Mouse (Mus musculus) left cerebral cortex, postnatal 10 days (tissue): ENCODE measurements at regions not wholly inside any gene's neighbourhood (a gene's known extent, or its start where the extent isn't known, plus 50 kb on each side); places are given as distances from the start of the nearest gene placed in this dataset.
"Not testable (repeated sequence)": the region's sequence is repeated elsewhere in the genome, so short reads cannot be mapped to it uniquely, and the experiment has no call there.

Experiments used
- DNase-seq, 2 experiments: peaks; one replicate each; pipeline ENCODE4 v3.0.0; 2021 to 2022; ENCODE audit warnings: low spot score in 2 of 2, mixed read lengths in 1 of 2; ENCODE audit errors: extremely low spot score in 1 of 2
- intact Hi-C: fragments of 180-260 bp; cut with DNase I; formaldehyde crosslinking; loops from one replicate; pipeline ENCODE4 v1.15.1; 2025

- peak in 1 of 2 experiments; percentile 27 for DNase-seq
- intact Hi-C loops: loop anchor here (10.0 kb wide), 1 partner anchor 672 kb away; no protein-coding TSS in a partner anchor
These were observed 526.0 kb upstream of the Agtr1b start for GRCm38 (mm10) chr3:20892916-20893430.

GRCm38 (mm10) chr3:20864241-20864640 is 497.3 kb upstream of the Agtr1b start:
- intact Hi-C loops: no loop called here
- DNase-seq: no peak

- intact Hi-C loops: no loop called here
- no peak for DNase-seq
These were observed 464.1 kb upstream of the Agtr1b start for GRCm38 (mm10) chr3:20831038-20831437.

GRCm38 (mm10) chr3:20829391-20829790 is 462.4 kb upstream of the Agtr1b start:
- intact Hi-C loops: no loop called here
- DNase-seq: no peak

- no peak for DNase-seq
- intact Hi-C loops: no loop called here
These were observed 461.8 kb upstream of the Agtr1b start for GRCm38 (mm10) chr3:20828811-20829210.

- no peak for DNase-seq
These were observed 458.8 kb upstream of the Agtr1b start for GRCm38 (mm10) chr3:20825661-20826334.

GRCm38 (mm10) chr3:20822226-20822625 is 455.2 kb upstream of the Agtr1b start:
- DNase-seq: peak in 1 of 2 experiments; percentile 15
- intact Hi-C loops: no loop called here

More at GRCm38 (mm10) chr3:20825661-20826334, 458.8 kb upstream of the Agtr1b start:
- intact Hi-C loops: no loop called here

GRCm38 (mm10) chr3:20821712-20822111 is 454.7 kb upstream of the Agtr1b start:
- DNase-seq: no peak

GRCm38 (mm10) chr3:20820047-20820446 is 453.1 kb upstream of the Agtr1b start:
- intact Hi-C loops: no loop called here
- no peak for DNase-seq

More at GRCm38 (mm10) chr3:20821712-20822111, 454.7 kb upstream of the Agtr1b start:
- intact Hi-C loops: no loop called here

GRCm38 (mm10) chr3:20819586-20819985 is 452.6 kb upstream of the Agtr1b start:
- intact Hi-C loops: no loop called here

GRCm38 (mm10) chr3:20816613-20817012 is 449.6 kb upstream of the Agtr1b start:
- intact Hi-C loops: no loop called here
- no peak for DNase-seq

More at GRCm38 (mm10) chr3:20819586-20819985, 452.6 kb upstream of the Agtr1b start:
- no peak for DNase-seq

- no peak for DNase-seq
- intact Hi-C loops: no loop called here
These were observed 427.3 kb upstream of the Agtr1b start for GRCm38 (mm10) chr3:20794256-20794655.

GRCm38 (mm10) chr3:20792503-20792902 is 425.5 kb upstream of the Agtr1b start:
- no peak for DNase-seq
- intact Hi-C loops: no loop called here

- DNase-seq: no peak
- intact Hi-C loops: no loop called here
These were observed 410.9 kb upstream of the Agtr1b start for GRCm38 (mm10) chr3:20777883-20778282.

- intact Hi-C loops: no loop called here
- no peak for DNase-seq
These were observed 410.0 kb upstream of the Agtr1b start for GRCm38 (mm10) chr3:20776964-20777304.

GRCm38 (mm10) chr3:20776128-20776963 is 409.4 kb upstream of the Agtr1b start:
- peak in 1 of 2 experiments; percentile 70 for DNase-seq
- intact Hi-C loops: no loop called here

- no peak for DNase-seq
- intact Hi-C loops: no loop called here
These were observed 367.3 kb upstream of the Agtr1b start for GRCm38 (mm10) chr3:20734302-20734701.

GRCm38 (mm10) chr3:20732005-20732404 is 365.0 kb upstream of the Agtr1b start:
- no peak for DNase-seq
- intact Hi-C loops: no loop called here

GRCm38 (mm10) chr3:20730481-20730880 is 363.5 kb upstream of the Agtr1b start:
- DNase-seq: no peak
- intact Hi-C loops: no loop called here

- intact Hi-C loops, DNase-seq: not testable (repeated sequence)
These were observed 362.8 kb upstream of the Agtr1b start for GRCm38 (mm10) chr3:20729776-20730175.
